Mouse (Mus musculus) MEL (cell line): ENCODE results near the gene Macrod1. TPM values are rescaled to one million over a fixed set of nuclear protein-coding genes. Genes with fewer than 3 reads are reported as not detected.

ENCODE experiments used
- DNase-seq: peaks from one replicate; pipeline ENCODE4 v3.0.0; 2011; ENCODE audit warnings: low read depth, low spot score
- H3K27ac ChIP-seq: 2 replicates; pipeline ENCODE4 v1.5.1; 2012; ENCODE audit warnings: low read depth, mild to moderate bottlenecking, control low read depth, low read length, moderate library complexity; ENCODE audit not compliant: control insufficient read depth
- H3K27me3 ChIP-seq, 2 experiments: fragments of 150-350 bp in 1 of 2; sonication (generic) in 1 of 2; 2 replicates each; pipeline ENCODE4 v1.6.1; 2012; ENCODE audit warnings: low read length in 2 of 2, mild to moderate bottlenecking in 2 of 2, improper control_type of control experiment in 1 of 2, moderate library complexity in 1 of 2; ENCODE audit not compliant: insufficient read depth in 2 of 2, control insufficient read depth in 1 of 2
- H3K36me3 ChIP-seq, 2 experiments: 2 replicates each; pipeline ENCODE4 v1.6.1; 2012 to 2014; ENCODE audit warnings: low read length in 2 of 2, improper control_type of control experiment in 1 of 2, inconsistent platforms in 1 of 2, mild to moderate bottlenecking in 1 of 2; ENCODE audit not compliant: insufficient read depth in 2 of 2, control insufficient read depth in 1 of 2
- H3K4me1 ChIP-seq, 2 experiments: fragments of 150-350 bp in 1 of 2; sonication (generic) in 1 of 2; 2 replicates each; pipeline ENCODE4 v1.6.1; 2012; ENCODE audit warnings: low read length in 2 of 2, improper control_type of control experiment in 1 of 2, mild to moderate bottlenecking in 1 of 2; ENCODE audit not compliant: insufficient read depth in 2 of 2, control insufficient read depth in 1 of 2
- H3K4me3 ChIP-seq, 2 experiments: fragments of 150-350 bp in 1 of 2; sonication (generic) in 1 of 2; 2 replicates each; pipeline ENCODE4 v1.5.1; 2012; ENCODE audit warnings: low read depth in 2 of 2, low read length in 2 of 2, mild to moderate bottlenecking in 2 of 2, moderate library complexity in 2 of 2, control low read depth in 1 of 2, improper control_type of control experiment in 1 of 2; ENCODE audit not compliant: control insufficient read depth in 1 of 2, insufficient read depth in 1 of 2
- H3K79me2 ChIP-seq: 2 replicates; pipeline ENCODE4 v1.6.1; 2012; ENCODE audit warnings: mild to moderate bottlenecking, low read length, moderate library complexity; ENCODE audit not compliant: control insufficient read depth, poor library complexity, insufficient read depth
- H3K9ac ChIP-seq: 2 replicates; pipeline ENCODE4 v1.6.1; 2012; ENCODE audit warnings: low read depth, mild to moderate bottlenecking, control low read depth, low read length, moderate library complexity; ENCODE audit not compliant: control insufficient read depth, poor library complexity, severe bottlenecking
- H3K9me3 ChIP-seq: fragments of 150-350 bp; sonication (generic); replicated peaks from 2 replicates; pipeline ENCODE4 v1.6.1; 2012; ENCODE audit warnings: mild to moderate bottlenecking, low read length, improper control_type of control experiment, moderate library complexity; ENCODE audit not compliant: insufficient read depth
- BHLHE40 ChIP-seq: IDR thresholded peaks from 2 replicates; pipeline ENCODE4 v1.6.1; 2012; ENCODE audit warnings: low read depth, mild to moderate bottlenecking, inconsistent platforms, low read length, improper control_type of control experiment, borderline replicate concordance
- CHD1 ChIP-seq: IDR thresholded peaks from 2 replicates; pipeline ENCODE4 v1.6.1; 2012; ENCODE audit warnings: low read depth, mild to moderate bottlenecking, inconsistent platforms, low read length, improper control_type of control experiment
- CHD2 ChIP-seq: IDR thresholded peaks from 2 replicates; pipeline ENCODE4 v1.6.1; 2011; ENCODE audit warnings: low read length, improper control_type of control experiment
- E2F4 ChIP-seq: IDR thresholded peaks from 2 replicates; pipeline ENCODE4 v1.6.1; 2011; ENCODE audit warnings: low read depth, low read length, improper control_type of control experiment, borderline replicate concordance
- ELF1 ChIP-seq: IDR thresholded peaks from 2 replicates; pipeline ENCODE4 v1.6.1; 2014; ENCODE audit warnings: low read depth, mild to moderate bottlenecking, inconsistent platforms, low read length, improper control_type of control experiment, moderate library complexity
- ETS1 ChIP-seq: IDR thresholded peaks from 2 replicates; pipeline ENCODE4 v1.6.1; 2012; ENCODE audit warnings: low read depth, mild to moderate bottlenecking, inconsistent platforms, low read length, improper control_type of control experiment, moderate library complexity
- HCFC1 ChIP-seq: IDR thresholded peaks from 2 replicates; pipeline ENCODE4 v1.6.1; 2012; ENCODE audit warnings: low read depth, mild to moderate bottlenecking, inconsistent platforms, low read length, improper control_type of control experiment, moderate library complexity
- JUND ChIP-seq: IDR thresholded peaks from 2 replicates; pipeline ENCODE4 v1.6.1; 2011; ENCODE audit warnings: low read depth, mild to moderate bottlenecking, improper control_type of control experiment, low read length
- MAX ChIP-seq: IDR thresholded peaks from 2 replicates; pipeline ENCODE4 v1.6.1; 2011; ENCODE audit warnings: low read length, improper control_type of control experiment
- MAZ ChIP-seq: IDR thresholded peaks from 2 replicates; pipeline ENCODE4 v1.6.1; 2012; ENCODE audit warnings: low read depth, mild to moderate bottlenecking, inconsistent platforms, low read length, improper control_type of control experiment
- MYB ChIP-seq: IDR thresholded peaks from 2 replicates; pipeline ENCODE4 v1.6.1; 2011; ENCODE audit warnings: mild to moderate bottlenecking, low read depth, low read length, improper control_type of control experiment
- NELFE ChIP-seq: IDR thresholded peaks from 2 replicates; pipeline ENCODE4 v1.6.1; 2011; ENCODE audit warnings: low read depth, low read length, improper control_type of control experiment
- NRF1 ChIP-seq: IDR thresholded peaks from 2 replicates; pipeline ENCODE4 v1.6.1; 2014; ENCODE audit warnings: low read depth, mild to moderate bottlenecking, inconsistent platforms, low read length, improper control_type of control experiment, moderate library complexity; ENCODE audit not compliant: poor library complexity, insufficient read depth, severe bottlenecking
- POLR2A ChIP-seq, 2 experiments: IDR thresholded peaks; 2 replicates each; pipeline ENCODE4 v1.6.1; 2011 to 2012; ENCODE audit warnings: low read length in 2 of 2, mild to moderate bottlenecking in 2 of 2, control low read depth in 1 of 2, improper control_type of control experiment in 1 of 2, low read depth in 1 of 2, moderate library complexity in 1 of 2; ENCODE audit not compliant: control insufficient read depth in 1 of 2, insufficient read depth in 1 of 2, poor library complexity in 1 of 2
- SIN3A ChIP-seq: IDR thresholded peaks from 2 replicates; pipeline ENCODE4 v1.6.1; 2012; ENCODE audit warnings: low read length, improper control_type of control experiment, inconsistent platforms
- SMC3 ChIP-seq: IDR thresholded peaks from 2 replicates; pipeline ENCODE4 v1.6.1; 2011; ENCODE audit warnings: low read depth, low read length, improper control_type of control experiment
- TBP ChIP-seq: IDR thresholded peaks from 2 replicates; pipeline ENCODE4 v1.8.0; 2011; ENCODE audit warnings: low read depth, low read length, improper control_type of control experiment
- TCF12 ChIP-seq: IDR thresholded peaks from 2 replicates; pipeline ENCODE4 v1.6.1; 2014; ENCODE audit warnings: low read depth, mild to moderate bottlenecking, inconsistent platforms, low read length, improper control_type of control experiment, moderate library complexity
- UBTF ChIP-seq: IDR thresholded peaks from 2 replicates; pipeline ENCODE4 v1.6.1; 2012; ENCODE audit warnings: low read depth, mild to moderate bottlenecking, inconsistent platforms, low read length, improper control_type of control experiment, moderate library complexity, borderline replicate concordance; ENCODE audit not compliant: insufficient read depth
- USF1 ChIP-seq: IDR thresholded peaks from 2 replicates; pipeline ENCODE4 v1.6.1; 2014; ENCODE audit warnings: low read depth, mild to moderate bottlenecking, inconsistent platforms, low read length, improper control_type of control experiment, moderate library complexity
- ZC3H11A ChIP-seq: IDR thresholded peaks from 2 replicates; pipeline ENCODE4 v1.6.1; 2012; ENCODE audit warnings: low read depth, mild to moderate bottlenecking, inconsistent platforms, low read length, improper control_type of control experiment
- ZKSCAN1 ChIP-seq: IDR thresholded peaks from 2 replicates; pipeline ENCODE4 v1.6.1; 2012; ENCODE audit warnings: low read depth, mild to moderate bottlenecking, inconsistent platforms, low read length, improper control_type of control experiment, moderate library complexity
- ZNF384 ChIP-seq: IDR thresholded peaks from 2 replicates; pipeline ENCODE4 v1.6.1; 2012; ENCODE audit warnings: low read depth, mild to moderate bottlenecking, inconsistent platforms, low read length, improper control_type of control experiment
- polyA plus RNA-seq, 2 experiments: library from polyadenylated mRNA; stranded (reverse) in 1 of 2; unstranded in 1 of 2; fragments of >175 nt in 1 of 2; fragments of >200 nt in 1 of 2; gene quantifications; 2 replicates each; pipeline versions ENCODE4 v1.2.1 to v1.2.4; 2012; ENCODE audit warnings: low replicate concordance in 2 of 2, low read depth in 1 of 2; ENCODE audit not compliant: insufficient read length in 2 of 2, insufficient read depth in 1 of 2, missing spikeins in 1 of 2
- total RNA-seq: library from RNA; depleted of rRNA; stranded (reverse); fragments of 300-350 nt; gene quantifications from 2 replicates; pipeline ENCODE4 v1.2.3, GENCODE M21; 2012

The Macrod1 gene
- total and polyA plus RNA-seq, 3 experiments: 4.5 to 15.7 TPM; not detected in 1

GRCm38 (mm10) chr19:7040637-7041130 lies 15.9 kb upstream of the Macrod1 start:
- Histone ChIP-seq H3K9ac (peak overlapping the region; percentile 85), H3K4me1 (peaks cover 0 to 20% of the 10 kb centered on the region in 2 experiments; a peak in 3 of 4 replicates), H3K27me3 (no peaks in the 10 kb centered on the region), H3K9me3 (no peaks in the 10 kb centered on the region), H3K36me3 (peaks cover 5 to 23% of the 10 kb centered on the region in 2 experiments), H3K27ac (peak overlapping the region; percentile 91)
- DNase-seq: peak; percentile 76
- TF ChIP-seq TCF12 (no peak), NELFE (no peak), SIN3A (peak; percentile 39), ETS1 (0 out of 2 replicates have a peak, but pooled peaks have one; percentile 11), POLR2A (IDR thresholded peaks at IDR 0.05; ENCODE audit: control insufficient read depth in 1 of 2, insufficient read depth in 1 of 2, low read depth in 1 of 2, low read length in 2 of 2, poor library complexity in 1 of 2) (peak; percentile 36 to 54), MAX (0 out of 2 replicates have a peak, but pooled peaks have one; percentile 27), MYB (no peak), ZNF384 (no peak)
- TF ChIP-seq, all 39 proteins: peak for 4
- H3K4me3 ChIP-seq: peak overlapping the region; percentile 58 to 61
- peaks cover 39% of the 10 kb centered on the region for H3K79me2 ChIP-seq

- no peak for DNase-seq
- peak overlapping the region; percentile 85 for H3K9ac ChIP-seq
- no peaks in the 10 kb centered on the region for H3K27me3 ChIP-seq
- TF ChIP-seq MAZ (no peak), CHD1 (0 out of 2 replicates have a peak, but pooled peaks have one; percentile 61), USF1 (no peak)
- peaks cover 37% of the 10 kb centered on the region for H3K79me2 ChIP-seq
- H3K9me3 ChIP-seq: no peaks in the 10 kb centered on the region
- H3K4me3 ChIP-seq: peak overlapping the region; percentile 58 to 61; a peak in 3 of 4 replicates
- peaks cover 0 to 20% of the 10 kb centered on the region in 2 experiments; a peak in 3 of 4 replicates for H3K4me1 ChIP-seq
- H3K27ac ChIP-seq: peak overlapping the region; percentile 91
- peaks cover 5 to 23% of the 10 kb centered on the region in 2 experiments for H3K36me3 ChIP-seq
Observed at GRCm38 (mm10) chr19:7041171-7041570, 15.4 kb upstream of the Macrod1 start.

GRCm38 (mm10) chr19:7044279-7044678 lies 12.3 kb upstream of the Macrod1 start:
- Histone ChIP-seq H3K27me3 (no peaks in the 10 kb centered on the region), H3K4me3 (no peak overlapping the region), H3K9ac (no peak overlapping the region), H3K36me3 (peaks cover 0 to 3% of the 10 kb centered on the region in 2 experiments; a peak in 2 of 4 replicates), H3K27ac (no peak overlapping the region), H3K9me3 (no peaks in the 10 kb centered on the region), H3K4me1 (peaks cover 0 to 4% of the 10 kb centered on the region in 2 experiments; a peak in 2 of 4 replicates), H3K79me2 (peaks cover 7% of the 10 kb centered on the region)
- TF ChIP-seq UBTF (no peak), SMC3 (no peak), NELFE (no peak), ZKSCAN1 (no peak), MAX (no peak), TCF12 (no peak), BHLHE40 (no peak), ZC3H11A (no peak), E2F4 (no peak), MAZ (no peak), TBP (no peak), POLR2A (IDR thresholded peaks at IDR 0.05; ENCODE audit: control insufficient read depth in 1 of 2, insufficient read depth in 1 of 2, low read depth in 1 of 2, low read length in 2 of 2, poor library complexity in 1 of 2) (no peak), HCFC1 (no peak), CHD1 (no peak), JUND (no peak), ELF1 (no peak), CHD2 (no peak), NRF1 (no peak)
- no peak for DNase-seq
